Mouse (Mus musculus): ENCODE data around the gene Baiap2. TPM values are rescaled to one million over a fixed set of nuclear protein-coding genes. Genes with fewer than 3 reads are reported as not detected.

Gene Baiap2
- polyA plus RNA-seq, 1 experiment from 2014 or later = 21.3 TPM

DNA sequence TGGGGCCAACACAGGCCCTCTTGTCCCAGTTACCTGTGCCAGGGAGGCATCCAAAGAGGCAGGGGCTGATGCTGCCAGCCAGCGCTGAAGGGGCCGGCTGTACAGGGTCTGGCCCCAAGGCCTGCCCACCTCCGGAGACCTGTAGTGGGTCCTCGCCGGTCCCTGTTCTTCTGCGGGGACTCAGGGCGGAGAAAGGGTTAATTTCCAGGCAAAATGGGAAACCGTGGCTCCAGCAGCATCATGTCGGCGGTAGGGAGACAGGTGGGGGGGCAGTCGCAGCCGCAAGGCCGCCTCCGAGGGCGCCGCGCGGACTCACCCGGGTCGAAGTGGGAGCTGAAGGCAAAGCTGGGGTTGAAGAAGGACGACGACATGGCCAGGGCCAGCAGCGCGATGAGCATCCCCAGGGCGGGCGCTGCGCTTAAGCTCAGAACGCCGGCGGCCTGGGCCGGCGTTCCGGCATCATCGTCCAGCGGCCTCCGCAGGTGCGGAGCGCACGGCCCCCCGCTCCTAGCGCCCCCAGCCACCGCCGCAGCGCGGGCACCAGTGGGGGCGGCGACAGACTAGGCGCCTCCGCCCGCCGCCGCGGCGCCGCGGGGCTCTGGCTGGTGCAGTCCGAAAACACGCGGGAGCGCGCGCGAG is 104.1 kb downstream of the Baiap2 start, which contains the start of gene Aatk:
TSS of gene Aatk (minus strand) at position 615 of the 639 bp plus-strand sequence.
- no peak within 1 kb of the TSS for H3K27ac ChIP-seq (ENCODE audit: low read depth)
- no peak for TF ChIP-seq CTCF (IDR thresholded peaks at IDR 0.05; ENCODE audit: low read depth)
- TF ChIP-seq EP300 (IDR thresholded peaks at IDR 0.05; ENCODE audit: low read depth) = no peak
- no peaks in the 10 kb centered on the region for H3K36me3 ChIP-seq (replicated peaks; ENCODE audit: insufficient read depth, low read length)
- WGBS (ENCODE audit: insufficient replicate concordance) = 9% methylated on average over 35 of the region's 63 CpGs
- no peaks in the 10 kb centered on the region for H3K9me3 ChIP-seq (ENCODE audit: low read length)
- H3K27me3 ChIP-seq (ENCODE audit: insufficient read depth, low read length) = peaks cover 37% of the 10 kb centered on the region
- H3K4me1 ChIP-seq (ENCODE audit: insufficient read depth) = peaks cover 12% of the 10 kb centered on the region
- H3K4me3 ChIP-seq (ENCODE audit: low read depth, low read length) = peak within 1 kb of the TSS; percentile 41
- DNase-seq (no peak), ATAC-seq (no peak)
- H3K9ac ChIP-seq (replicated peaks) = no peak within 1 kb of the TSS; the same call in 1 of the 2 replicates
- peak within 1 kb of the TSS; percentile 74 for H3K4me2 ChIP-seq (ENCODE audit: low read depth, low read length)

GRCm38 (mm10) chr11:120047531-120048251 is 105.1 kb downstream of the Baiap2 start:
- Histone ChIP-seq H3K4me1 (ENCODE audit: insufficient read depth) (peaks cover 6% of the 10 kb centered on the region; the same call in 1 of the 2 replicates), H3K9me3 (ENCODE audit: low read length) (no peaks in the 10 kb centered on the region), H3K27ac (ENCODE audit: low read depth) (no peak overlapping the region), H3K27me3 (ENCODE audit: insufficient read depth, low read length) (peaks cover 37% of the 10 kb centered on the region), H3K4me2 (ENCODE audit: low read depth, low read length) (0 out of 2 replicates have a peak overlapping the region, but pooled peaks have one; percentile 74), H3K4me3 (ENCODE audit: low read depth, low read length) (no peak overlapping the region), H3K36me3 (replicated peaks; ENCODE audit: insufficient read depth, low read length) (no peaks in the 10 kb centered on the region), H3K9ac (replicated peaks) (no peak overlapping the region)
- ATAC-seq (no peak), DNase-seq (no peak)
- TF ChIP-seq EP300 (IDR thresholded peaks at IDR 0.05; ENCODE audit: low read depth) = no peak
- no peak for TF ChIP-seq CTCF (IDR thresholded peaks at IDR 0.05; ENCODE audit: low read depth)
- WGBS (ENCODE audit: insufficient replicate concordance) = 19% methylated on average over 23 of the region's 23 CpGs

DNA sequence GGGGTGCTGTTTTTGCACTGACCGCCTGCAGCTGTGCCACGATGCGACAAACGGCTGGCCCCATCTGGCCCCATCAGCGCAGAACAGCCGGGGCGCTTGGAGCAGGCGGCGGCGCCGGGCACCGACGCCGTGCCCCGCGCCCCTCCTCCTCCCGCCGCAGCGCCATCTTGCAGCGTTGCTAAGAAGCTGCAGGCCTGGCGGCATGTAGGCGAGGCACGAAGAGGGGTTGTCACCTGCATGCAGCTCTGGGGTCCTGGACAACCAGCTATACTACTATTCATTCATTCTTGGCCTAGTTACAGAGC is 105.6 kb downstream of the Baiap2 start:
- H3K4me1 ChIP-seq (ENCODE audit: insufficient read depth) = peaks cover 6% of the 10 kb centered on the region; the same call in 1 of the 2 replicates
- no peak for ATAC-seq
- H3K27me3 ChIP-seq (ENCODE audit: insufficient read depth, low read length) = peaks cover 37% of the 10 kb centered on the region
- H3K9me3 ChIP-seq (ENCODE audit: low read length) = no peaks in the 10 kb centered on the region
- 0 out of 2 replicates have a peak overlapping the region, but pooled peaks have one; percentile 4 for H3K4me2 ChIP-seq (ENCODE audit: low read depth, low read length)
- 7% methylated on average over 21 of the region's 23 CpGs for WGBS (ENCODE audit: insufficient replicate concordance)
- TF ChIP-seq CTCF (IDR thresholded peaks at IDR 0.05; ENCODE audit: low read depth) (0 out of 2 replicates have a peak, but pooled peaks have one; percentile 25), EP300 (IDR thresholded peaks at IDR 0.05; ENCODE audit: low read depth) (no peak)
- H3K27ac ChIP-seq (ENCODE audit: low read depth) = no peak overlapping the region
- no peak overlapping the region for H3K9ac ChIP-seq (replicated peaks)
- no peaks in the 10 kb centered on the region for H3K36me3 ChIP-seq (replicated peaks; ENCODE audit: insufficient read depth, low read length)
- DNase-seq = no peak
- H3K4me3 ChIP-seq (ENCODE audit: low read depth, low read length) = 0 out of 2 replicates have a peak overlapping the region, but pooled peaks have one; percentile 3

DNA sequence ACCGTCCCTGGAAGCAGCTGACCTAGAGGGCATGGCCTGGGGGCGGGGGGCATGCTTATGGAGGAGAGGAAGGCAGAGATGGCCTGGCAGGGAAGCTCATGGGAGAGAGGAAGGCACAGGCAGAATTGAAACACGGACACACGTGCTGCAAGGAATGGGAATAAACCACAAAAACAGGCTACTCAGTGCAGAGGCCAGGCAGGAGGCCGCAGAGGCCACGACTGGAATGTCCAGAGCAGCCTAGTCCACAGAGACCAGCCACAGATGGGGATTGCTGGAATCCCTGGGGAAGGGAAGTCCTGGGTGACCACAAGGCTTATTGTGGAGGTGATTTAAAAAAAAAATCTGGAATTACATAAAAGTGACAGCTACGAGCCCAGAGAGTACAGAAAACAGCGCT is 106.5 kb downstream of the Baiap2 start:
- WGBS (ENCODE audit: insufficient replicate concordance) = 75% methylated on average over 8 of the region's 8 CpGs

DNA sequence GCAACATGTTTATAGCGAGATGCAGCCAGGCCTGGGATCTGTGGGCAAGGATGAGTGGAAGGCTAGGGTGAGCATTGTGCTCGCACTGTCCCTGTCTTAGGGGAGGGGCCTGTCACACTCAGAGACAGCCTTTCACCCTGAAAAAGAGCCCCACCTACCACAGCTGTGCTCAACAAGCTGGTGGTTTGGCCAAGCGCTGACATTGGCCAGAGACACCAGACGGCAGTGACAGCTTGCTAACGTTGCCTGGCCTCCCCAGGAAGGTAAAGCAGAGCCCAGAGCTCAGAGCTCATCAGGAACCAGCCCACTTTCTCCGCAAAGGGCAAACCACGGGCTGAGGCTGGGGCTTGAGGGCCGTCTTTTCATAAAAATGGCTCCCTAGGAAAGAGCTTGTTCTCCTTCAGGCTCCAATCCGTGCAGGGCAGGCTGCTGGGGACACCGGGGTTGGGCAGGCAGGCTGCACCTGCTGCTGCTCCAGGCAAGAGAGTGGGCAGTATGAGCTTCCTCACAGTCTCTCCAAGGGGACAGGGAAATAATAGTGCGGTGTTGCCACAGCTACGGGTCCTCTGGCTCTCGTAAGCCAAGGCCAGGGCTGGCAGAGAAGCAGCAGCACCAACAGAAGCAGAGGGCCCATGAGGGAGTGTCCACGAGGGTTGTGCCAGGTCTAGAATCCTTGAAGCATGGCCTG is 108.7 kb downstream of the Baiap2 start:
- TF ChIP-seq CTCF (IDR thresholded peaks at IDR 0.05; ENCODE audit: low read depth) (no peak), EP300 (IDR thresholded peaks at IDR 0.05; ENCODE audit: low read depth) (no peak)
- Histone ChIP-seq H3K4me3 (ENCODE audit: low read depth, low read length) (no peak overlapping the region), H3K27ac (ENCODE audit: low read depth) (no peak overlapping the region), H3K9ac (replicated peaks) (no peak overlapping the region), H3K4me1 (ENCODE audit: insufficient read depth) (peaks cover 6% of the 10 kb centered on the region; the same call in 1 of the 2 replicates), H3K4me2 (ENCODE audit: low read depth, low read length) (no peak overlapping the region), H3K9me3 (ENCODE audit: low read length) (no peaks in the 10 kb centered on the region), H3K36me3 (replicated peaks; ENCODE audit: insufficient read depth, low read length) (no peaks in the 10 kb centered on the region), H3K27me3 (ENCODE audit: insufficient read depth, low read length) (peaks cover 28% of the 10 kb centered on the region)
- 44% methylated on average over 14 of the region's 14 CpGs for WGBS (ENCODE audit: insufficient replicate concordance)
- DNase-seq = no peak
- ATAC-seq = no peak; the same call in 1 of the 2 replicates

More for the DNA sequence above, 106.5 kb downstream of the Baiap2 start:
- Histone ChIP-seq H3K4me3 (ENCODE audit: low read depth, low read length) (no peak overlapping the region), H3K4me2 (ENCODE audit: low read depth, low read length) (no peak overlapping the region), H3K4me1 (ENCODE audit: insufficient read depth) (peaks cover 6% of the 10 kb centered on the region; the same call in 1 of the 2 replicates), H3K9ac (replicated peaks) (no peak overlapping the region), H3K27ac (ENCODE audit: low read depth) (no peak overlapping the region), H3K9me3 (ENCODE audit: low read length) (no peaks in the 10 kb centered on the region), H3K36me3 (replicated peaks; ENCODE audit: insufficient read depth, low read length) (no peaks in the 10 kb centered on the region), H3K27me3 (ENCODE audit: insufficient read depth, low read length) (peaks cover 37% of the 10 kb centered on the region)
- DNase-seq (no peak), ATAC-seq (no peak)
- TF ChIP-seq CTCF (IDR thresholded peaks at IDR 0.05; ENCODE audit: low read depth) = no peak
- TF ChIP-seq EP300 (IDR thresholded peaks at IDR 0.05; ENCODE audit: low read depth) = no peak

DNA sequence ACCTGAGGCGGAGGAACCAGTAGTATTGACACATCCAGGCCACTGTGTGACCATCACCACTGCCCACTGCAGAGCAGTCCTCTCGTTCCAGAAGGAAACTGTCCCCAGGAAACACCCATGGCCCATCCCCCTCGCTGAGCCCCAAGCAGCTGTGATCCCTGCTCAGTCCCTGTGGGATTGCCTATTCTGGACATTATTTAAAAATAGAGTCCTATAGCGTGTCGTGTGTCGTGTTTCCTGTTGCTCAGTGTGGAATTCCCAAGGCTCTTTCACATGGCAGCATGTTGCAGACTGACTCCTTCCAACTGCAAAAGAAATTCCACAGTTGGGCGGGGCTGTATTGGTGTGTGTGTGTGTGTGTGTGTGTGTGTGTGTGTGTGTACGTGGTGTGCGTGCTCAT is 109.7 kb downstream of the Baiap2 start:
- H3K27me3 ChIP-seq (ENCODE audit: insufficient read depth, low read length) = peaks cover 18% of the 10 kb centered on the region
- ATAC-seq (no peak), DNase-seq (no peak)
- H3K27ac ChIP-seq (ENCODE audit: low read depth) = no peak overlapping the region
- 64% methylated on average over 9 of the region's 9 CpGs for WGBS (ENCODE audit: insufficient replicate concordance)
- no peaks in the 10 kb centered on the region for H3K9me3 ChIP-seq (ENCODE audit: low read length)
- H3K4me3 ChIP-seq (ENCODE audit: low read depth, low read length) = no peak overlapping the region
- H3K9ac ChIP-seq (replicated peaks) = no peak overlapping the region
- H3K4me1 ChIP-seq (ENCODE audit: insufficient read depth) = peaks cover 4% of the 10 kb centered on the region; the same call in 1 of the 2 replicates
- H3K36me3 ChIP-seq (replicated peaks; ENCODE audit: insufficient read depth, low read length) = no peaks in the 10 kb centered on the region
- H3K4me2 ChIP-seq (ENCODE audit: low read depth, low read length) = no peak overlapping the region
- no peak for TF ChIP-seq EP300 (IDR thresholded peaks at IDR 0.05; ENCODE audit: low read depth)

All from liver, postnatal 0 days (tissue).